Mouse (Mus musculus) embryonic fibroblast, embryonic 13.5 days (primary cell): ENCODE data around the gene Nme3. TPM values are rescaled to one million over a fixed set of nuclear protein-coding genes. Genes with fewer than 3 reads are reported as not detected.

Source experiments
- H3K27ac ChIP-seq: 2 replicates; pipeline ENCODE4 v1.5.1; 2012; ENCODE audit warnings: low read length, control low read depth, inconsistent platforms; ENCODE audit not compliant: insufficient read depth
- H3K4me1 ChIP-seq: 2 replicates; pipeline ENCODE4 v1.6.1; 2011; ENCODE audit warnings: low read length; ENCODE audit not compliant: control insufficient read depth, insufficient read depth
- H3K4me3 ChIP-seq: 2 replicates; pipeline ENCODE4 v1.5.1; 2011; ENCODE audit warnings: mild to moderate bottlenecking, control low read depth, low read length; ENCODE audit not compliant: insufficient read depth
- CTCF ChIP-seq: IDR thresholded peaks from 2 replicates; pipeline ENCODE4 v1.5.1; 2011; ENCODE audit warnings: mild to moderate bottlenecking, control low read depth, low read length, moderate library complexity, borderline replicate concordance; ENCODE audit not compliant: insufficient read depth
- POLR2A ChIP-seq: IDR thresholded peaks from 2 replicates; pipeline ENCODE4 v1.6.1; 2011; ENCODE audit warnings: low read depth, mild to moderate bottlenecking, control low read depth, low read length, moderate library complexity
- polyA plus RNA-seq: library from polyadenylated mRNA; stranded (reverse); fragments of >200 nt; gene quantifications from 2 replicates; pipeline ENCODE4 v1.2.4, GENCODE M21; 2011; ENCODE audit warnings: low read depth; ENCODE audit not compliant: missing spikeins, insufficient read length

Gene Nme3
- polyA plus RNA-seq, 1 experiment, result 4.7 TPM

- peaks cover 2% of the 10 kb centered on the region for H3K4me1 ChIP-seq
- no peak for TF ChIP-seq CTCF
- TF ChIP-seq POLR2A, result no peak; the same call in 1 of the 2 replicates
- no peak overlapping the region for H3K4me3 ChIP-seq
- H3K27ac ChIP-seq, result no peak overlapping the region
Observed at GRCm38 (mm10) chr17:24888862-24889261, 7.4 kb upstream of the Nme3 start.

- Histone ChIP-seq H3K27ac (no peak overlapping the region), H3K4me1 (peaks cover 2% of the 10 kb centered on the region), H3K4me3 (no peak overlapping the region)
- TF ChIP-seq POLR2A, result peak; percentile 24; the same call in 1 of the 2 replicates
- TF ChIP-seq CTCF, result no peak
Observed at GRCm38 (mm10) chr17:24890151-24891092, 5.9 kb upstream of the Nme3 start.

- no peak for TF ChIP-seq POLR2A
- no peak for TF ChIP-seq CTCF
- no peak overlapping the region for H3K27ac ChIP-seq
- peaks cover 2% of the 10 kb centered on the region for H3K4me1 ChIP-seq
- H3K4me3 ChIP-seq, result no peak overlapping the region
Observed at GRCm38 (mm10) chr17:24891321-24891720, 5.0 kb upstream of the Nme3 start.

- no peak overlapping the region for H3K27ac ChIP-seq
- TF ChIP-seq POLR2A (no peak), CTCF (no peak)
- no peak overlapping the region for H3K4me3 ChIP-seq
- H3K4me1 ChIP-seq, result peaks cover 6% of the 10 kb centered on the region
Observed at GRCm38 (mm10) chr17:24892785-24893184, 3.5 kb upstream of the Nme3 start.

- no peak overlapping the region for H3K4me3 ChIP-seq
- no peak for TF ChIP-seq CTCF
- TF ChIP-seq POLR2A, result no peak
- H3K4me1 ChIP-seq, result peaks cover 5% of the 10 kb centered on the region
- no peak overlapping the region for H3K27ac ChIP-seq
Observed at GRCm38 (mm10) chr17:24893276-24893675, 3.0 kb upstream of the Nme3 start.

- H3K4me3 ChIP-seq, result peak overlapping the region; percentile 83
- H3K4me1 ChIP-seq, result peaks cover 5% of the 10 kb centered on the region
- H3K27ac ChIP-seq, result peak overlapping the region; percentile 11; the same call in 1 of the 2 replicates
- TF ChIP-seq POLR2A, result no peak
- no peak for TF ChIP-seq CTCF
Observed at GRCm38 (mm10) chr17:24894061-24894994, 2.0 kb upstream of the Nme3 start.

GRCm38 (mm10) chr17:24894995-24895547 is 1.2 kb upstream of the Nme3 start, which contains the start of the genes Eme2 and Mrps34:
TSS of gene Eme2 (minus strand) at chr17:24895087.
TSS of gene Mrps34 (plus strand) at chr17:24895116.
- peaks cover 5% of the 10 kb centered on the region for H3K4me1 ChIP-seq

GRCm38 (mm10) chr17:24895571-24896240 is 594 bp upstream of the Nme3 start:
- H3K27ac ChIP-seq, result peak overlapping the region; percentile 51
- no peak for TF ChIP-seq CTCF
- TF ChIP-seq POLR2A, result no peak

More at GRCm38 (mm10) chr17:24894995-24895547, 1.2 kb upstream of the Nme3 start, which contains the start of the genes Eme2 and Mrps34:
- peak within 1 kb of the TSS; percentile 51 for H3K27ac ChIP-seq
- TF ChIP-seq CTCF (no peak), POLR2A (peak; percentile 82)
- peak within 1 kb of the TSS; percentile 83 for H3K4me3 ChIP-seq

GRCm38 (mm10) chr17:24896993-24897269 is 631 bp downstream of the Nme3 start:
- TF ChIP-seq CTCF, result no peak
- TF ChIP-seq POLR2A, result no peak
- Histone ChIP-seq H3K4me1 (peaks cover 5% of the 10 kb centered on the region), H3K27ac (no peak overlapping the region), H3K4me3 (peak overlapping the region; percentile 83)

More at GRCm38 (mm10) chr17:24895571-24896240, 594 bp upstream of the Nme3 start:
- Histone ChIP-seq H3K4me3 (peak overlapping the region; percentile 83), H3K4me1 (peaks cover 5% of the 10 kb centered on the region)
